Mouse (Mus musculus): Measurements from ENCODE around the gene Sppl2b. TPM values are rescaled to one million over a fixed set of nuclear protein-coding genes. Genes with fewer than 3 reads are reported as not detected.

The Sppl2b gene
- total and polyA plus RNA-seq, 2 experiments from 2014 or later = 78.6 to 132 TPM

- ATAC-seq (ENCODE audit: low FRiP score) (no peak), DNase-seq (ENCODE audit: low spot score) (no peak)
- no peak overlapping the region for H3K27ac ChIP-seq (ENCODE audit: low read depth, low read length)
- no peak overlapping the region for H3K4me2 ChIP-seq (ENCODE audit: low read depth, low read length, poor library complexity, severe bottlenecking)
- H3K9me3 ChIP-seq (ENCODE audit: low read length) = no peaks in the 10 kb centered on the region
- no peak for TF ChIP-seq CTCF (IDR thresholded peaks at IDR 0.05)
- H3K36me3 ChIP-seq (ENCODE audit: insufficient read depth, low read length) = peaks cover 33% of the 10 kb centered on the region
- no peaks in the 10 kb centered on the region; the same call in 1 of the 2 replicates for H3K4me1 ChIP-seq (ENCODE audit: insufficient read depth, low read length)
- no peak overlapping the region for H3K4me3 ChIP-seq (ENCODE audit: low read depth, low read length)
- no peaks in the 10 kb centered on the region for H3K27me3 ChIP-seq (ENCODE audit: insufficient read depth, low read length)
- WGBS = 91% methylated on average over 7 of the region's 8 CpGs
- H3K9ac ChIP-seq (replicated peaks; ENCODE audit: low read length, poor library complexity, severe bottlenecking) = no peak overlapping the region; the same call in 1 of the 2 replicates
Observed at GRCm38 (mm10) chr10:80913364-80914011, 58.4 kb downstream of the Sppl2b start.

GRCm38 (mm10) chr10:80914253-80914656 is 59.2 kb downstream of the Sppl2b start:
- no peak overlapping the region for H3K27ac ChIP-seq (ENCODE audit: low read depth, low read length)
- no peak overlapping the region for H3K4me2 ChIP-seq (ENCODE audit: low read depth, low read length, poor library complexity, severe bottlenecking)
- no peak for ATAC-seq (ENCODE audit: low FRiP score)
- WGBS = 98% methylated on average over 5 of the region's 5 CpGs
- H3K4me1 ChIP-seq (ENCODE audit: insufficient read depth, low read length) = no peaks in the 10 kb centered on the region; the same call in 1 of the 2 replicates
- H3K27me3 ChIP-seq (ENCODE audit: insufficient read depth, low read length) = no peaks in the 10 kb centered on the region
- peaks cover 25% of the 10 kb centered on the region for H3K36me3 ChIP-seq (ENCODE audit: insufficient read depth, low read length)
- no peak overlapping the region; the same call in 1 of the 2 replicates for H3K9ac ChIP-seq (replicated peaks; ENCODE audit: low read length, poor library complexity, severe bottlenecking)
- no peaks in the 10 kb centered on the region for H3K9me3 ChIP-seq (ENCODE audit: low read length)
- H3K4me3 ChIP-seq (ENCODE audit: low read depth, low read length) = no peak overlapping the region
- no peak for TF ChIP-seq CTCF (IDR thresholded peaks at IDR 0.05)
- no peak for DNase-seq (ENCODE audit: low spot score)

GRCm38 (mm10) chr10:80915260-80915659 is 60.2 kb downstream of the Sppl2b start:
- no peaks in the 10 kb centered on the region; the same call in 1 of the 2 replicates for H3K4me1 ChIP-seq (ENCODE audit: insufficient read depth, low read length)
- no peak overlapping the region for H3K27ac ChIP-seq (ENCODE audit: low read depth, low read length)
- 89% methylated on average over 2 of the region's 2 CpGs for WGBS
- no peak for TF ChIP-seq CTCF (IDR thresholded peaks at IDR 0.05)
- H3K9ac ChIP-seq (replicated peaks; ENCODE audit: low read length, poor library complexity, severe bottlenecking) = no peak overlapping the region
- DNase-seq (ENCODE audit: low spot score) (no peak), ATAC-seq (ENCODE audit: low FRiP score) (no peak)
- peaks cover 15% of the 10 kb centered on the region for H3K36me3 ChIP-seq (ENCODE audit: insufficient read depth, low read length)
- H3K4me3 ChIP-seq (ENCODE audit: low read depth, low read length) = no peak overlapping the region
- H3K9me3 ChIP-seq (ENCODE audit: low read length) = no peaks in the 10 kb centered on the region
- no peaks in the 10 kb centered on the region for H3K27me3 ChIP-seq (ENCODE audit: insufficient read depth, low read length)
- no peak overlapping the region for H3K4me2 ChIP-seq (ENCODE audit: low read depth, low read length, poor library complexity, severe bottlenecking)

GRCm38 (mm10) chr10:80915736-80916135 is 60.7 kb downstream of the Sppl2b start:
- TF ChIP-seq CTCF (IDR thresholded peaks at IDR 0.05) = no peak
- H3K4me3 ChIP-seq (ENCODE audit: low read depth, low read length) = no peak overlapping the region
- H3K27me3 ChIP-seq (ENCODE audit: insufficient read depth, low read length) = no peaks in the 10 kb centered on the region
- H3K9me3 ChIP-seq (ENCODE audit: low read length) = no peaks in the 10 kb centered on the region
- H3K4me1 ChIP-seq (ENCODE audit: insufficient read depth, low read length) = no peaks in the 10 kb centered on the region; the same call in 1 of the 2 replicates
- H3K36me3 ChIP-seq (ENCODE audit: insufficient read depth, low read length) = peaks cover 13% of the 10 kb centered on the region; the same call in 1 of the 2 replicates
- DNase-seq (ENCODE audit: low spot score) (no peak), ATAC-seq (ENCODE audit: low FRiP score) (no peak)
- H3K4me2 ChIP-seq (ENCODE audit: low read depth, low read length, poor library complexity, severe bottlenecking) = no peak overlapping the region
- WGBS = 91% methylated on average over 4 of the region's 4 CpGs
- H3K27ac ChIP-seq (ENCODE audit: low read depth, low read length) = no peak overlapping the region
- H3K9ac ChIP-seq (replicated peaks; ENCODE audit: low read length, poor library complexity, severe bottlenecking) = no peak overlapping the region

- no peak for TF ChIP-seq CTCF (IDR thresholded peaks at IDR 0.05)
- H3K4me2 ChIP-seq (ENCODE audit: low read depth, low read length, poor library complexity, severe bottlenecking) = peak overlapping the region; percentile 81
- ATAC-seq (ENCODE audit: low FRiP score) (peak; percentile 42), DNase-seq (ENCODE audit: low spot score) (peak; percentile 70)
- no peaks in the 10 kb centered on the region for H3K9me3 ChIP-seq (ENCODE audit: low read length)
- H3K4me1 ChIP-seq (ENCODE audit: insufficient read depth, low read length) = no peaks in the 10 kb centered on the region; the same call in 1 of the 2 replicates
- peak overlapping the region; percentile 78 for H3K27ac ChIP-seq (ENCODE audit: low read depth, low read length)
- H3K36me3 ChIP-seq (ENCODE audit: insufficient read depth, low read length) = 0 out of 2 replicates have a peak, but pooled peaks cover 8% of the 10 kb centered on the region
- H3K4me3 ChIP-seq (ENCODE audit: low read depth, low read length) = peak overlapping the region; percentile 87
- no peaks in the 10 kb centered on the region for H3K27me3 ChIP-seq (ENCODE audit: insufficient read depth, low read length)
- WGBS = 3% methylated on average over 13 of the region's 15 CpGs
- peak overlapping the region; percentile 80 for H3K9ac ChIP-seq (replicated peaks; ENCODE audit: low read length, poor library complexity, severe bottlenecking)
Observed at GRCm38 (mm10) chr10:80917336-80917778, 62.3 kb downstream of the Sppl2b start.

- Histone ChIP-seq H3K27me3 (ENCODE audit: insufficient read depth, low read length) (no peaks in the 10 kb centered on the region), H3K9me3 (ENCODE audit: low read length) (no peaks in the 10 kb centered on the region), H3K9ac (replicated peaks; ENCODE audit: low read length, poor library complexity, severe bottlenecking) (peak within 1 kb of the TSS; percentile 80), H3K36me3 (ENCODE audit: insufficient read depth, low read length) (0 out of 2 replicates have a peak, but pooled peaks cover 5% of the 10 kb centered on the region), H3K4me1 (ENCODE audit: insufficient read depth, low read length) (no peaks in the 10 kb centered on the region; the same call in 1 of the 2 replicates), H3K27ac (ENCODE audit: low read depth, low read length) (peak within 1 kb of the TSS; percentile 78), H3K4me3 (ENCODE audit: low read depth, low read length) (peak within 1 kb of the TSS; percentile 87), H3K4me2 (ENCODE audit: low read depth, low read length, poor library complexity, severe bottlenecking) (peak within 1 kb of the TSS; percentile 81)
- under 1% methylated on average over 61 of the region's 61 CpGs for WGBS
- TF ChIP-seq CTCF (IDR thresholded peaks at IDR 0.05) = peak; percentile 27; the same call in 1 of the 2 replicates
- DNase-seq (ENCODE audit: low spot score) (peak; percentile 93), ATAC-seq (ENCODE audit: low FRiP score) (peak; percentile 70)
Observed at GRCm38 (mm10) chr10:80917779-80918434, 62.8 kb downstream of the Sppl2b start, which contains the start of gene Lmnb2. Gene Lmnb2 (minus strand): TSS chr10:80918245.

MicroRNA genes within 50 kb of the gene (microRNA counts, 519-probe panel; counts per million panel counts)
- 528 counts per million, percentile 58 among the panel's probes with 10 or more counts for microRNA mmu-miR-1982

Small RNA genes lying within 50 kb of the gene (microRNA-seq; reads per million reads assigned to microRNA genes)
- 7.4 reads per million, percentile 15 among the genes with 10 or more reads in this experiment for gene Mir1982 (ENCODE audit: borderline number of aligned reads)

Other genes with a start within 250 kb of the Sppl2b start
- gene Gm49322, start 249.3 kb upstream of the Sppl2b start, total RNA-seq (2014; rRNA removed) = 2.0 and 2.7 TPM in 2 replicates
- gene Gm49322, start 249.3 kb upstream of the Sppl2b start, polyA plus RNA-seq (2015; fragmentation: Nextera tagmentation; extraction: Ambion mirVana) = 1.7 and 1.8 TPM in 2 replicates
- gene Csnk1g2, start 232.4 kb upstream of the Sppl2b start, total RNA-seq (2014; rRNA removed) = 124 and 146 TPM in 2 replicates
- gene Csnk1g2, start 232.4 kb upstream of the Sppl2b start, polyA plus RNA-seq (2015; fragmentation: Nextera tagmentation; extraction: Ambion mirVana) = 90.5 and 93.3 TPM in 2 replicates
- 168 and 215 TPM in 2 replicates for gene Btbd2, start 198.2 kb upstream of the Sppl2b start, total RNA-seq (2014; rRNA removed)
- 71.6 and 80.4 TPM in 2 replicates for gene Btbd2, start 198.2 kb upstream of the Sppl2b start, polyA plus RNA-seq (2015; fragmentation: Nextera tagmentation; extraction: Ambion mirVana)
- gene Mknk2, start 177.2 kb upstream of the Sppl2b start, total RNA-seq (2014; rRNA removed) = 74.6 and 74.7 TPM in 2 replicates
- 35.3 and 36.0 TPM in 2 replicates for gene Mknk2, start 177.2 kb upstream of the Sppl2b start, polyA plus RNA-seq (2015; fragmentation: Nextera tagmentation; extraction: Ambion mirVana)
- 66.6 and 75.1 TPM in 2 replicates for gene Mob3a, start 153.3 kb upstream of the Sppl2b start, total RNA-seq (2014; rRNA removed)
- gene Mob3a, start 153.3 kb upstream of the Sppl2b start, polyA plus RNA-seq (2015; fragmentation: Nextera tagmentation; extraction: Ambion mirVana) = 44.9 and 48.5 TPM in 2 replicates
- 26.3 and 48.0 TPM in 2 replicates for gene Izumo4, start 153.1 kb upstream of the Sppl2b start, total RNA-seq (2014; rRNA removed)
- gene Izumo4, start 153.1 kb upstream of the Sppl2b start, polyA plus RNA-seq (2015; fragmentation: Nextera tagmentation; extraction: Ambion mirVana) = 44.0 and 47.4 TPM in 2 replicates
- 182 and 183 TPM in 2 replicates for gene Ap3d1, start 113.0 kb upstream of the Sppl2b start, total RNA-seq (2014; rRNA removed)
- gene Ap3d1, start 113.0 kb upstream of the Sppl2b start, polyA plus RNA-seq (2015; fragmentation: Nextera tagmentation; extraction: Ambion mirVana) = 95.4 and 105 TPM in 2 replicates
- 23.8 and 34.4 TPM in 2 replicates for gene Dot1l, start 100.1 kb upstream of the Sppl2b start, total RNA-seq (2014; rRNA removed)
- 9.9 and 13.4 TPM in 2 replicates for gene Dot1l, start 100.1 kb upstream of the Sppl2b start, polyA plus RNA-seq (2015; fragmentation: Nextera tagmentation; extraction: Ambion mirVana)
- 18.3 and 34.2 TPM in 2 replicates for gene Sf3a2, start 57.1 kb upstream of the Sppl2b start, total RNA-seq (2014; rRNA removed)
- 61.5 and 64.3 TPM in 2 replicates for gene Sf3a2, start 57.1 kb upstream of the Sppl2b start, polyA plus RNA-seq (2015; fragmentation: Nextera tagmentation; extraction: Ambion mirVana)
- gene Plekhj1, start 56.6 kb upstream of the Sppl2b start, total RNA-seq (2014; rRNA removed) = 68.0 and 88.1 TPM in 2 replicates
- gene Plekhj1, start 56.6 kb upstream of the Sppl2b start, polyA plus RNA-seq (2015; fragmentation: Nextera tagmentation; extraction: Ambion mirVana) = 94.1 and 103 TPM in 2 replicates
- 0.82 and 2.9 TPM in 2 replicates for gene Amh, start 50.0 kb upstream of the Sppl2b start, total RNA-seq (2014; rRNA removed)
- gene Amh, start 50.0 kb upstream of the Sppl2b start, polyA plus RNA-seq (2015; fragmentation: Nextera tagmentation; extraction: Ambion mirVana) = not detected in 2 replicates
- not detected in 2 replicates for gene Jsrp1, start 41.8 kb upstream of the Sppl2b start, total RNA-seq (2014; rRNA removed)
- 0.83 and 1.1 TPM in 2 replicates for gene Jsrp1, start 41.8 kb upstream of the Sppl2b start, polyA plus RNA-seq (2015; fragmentation: Nextera tagmentation; extraction: Ambion mirVana)
- gene Oaz1, start 28.6 kb upstream of the Sppl2b start, total RNA-seq (2014; rRNA removed) = 863 and 928 TPM in 2 replicates
- 1,039 and 1,193 TPM in 2 replicates for gene Oaz1, start 28.6 kb upstream of the Sppl2b start, polyA plus RNA-seq (2015; fragmentation: Nextera tagmentation; extraction: Ambion mirVana)
- 39.3 and 61.0 TPM in 2 replicates for gene Lingo3, start 11.2 kb upstream of the Sppl2b start, total RNA-seq (2014; rRNA removed)
- 24.4 and 26.8 TPM in 2 replicates for gene Lingo3, start 11.2 kb upstream of the Sppl2b start, polyA plus RNA-seq (2015; fragmentation: Nextera tagmentation; extraction: Ambion mirVana)
- gene Lsm7, start 66 bp upstream of the Sppl2b start, total RNA-seq (2014; rRNA removed) = 136 and 249 TPM in 2 replicates
- 292 and 299 TPM in 2 replicates for gene Lsm7, start 66 bp upstream of the Sppl2b start, polyA plus RNA-seq (2015; fragmentation: Nextera tagmentation; extraction: Ambion mirVana)
- 0.09 and 0.11 TPM in 2 replicates for gene Tmprss9, start 16.6 kb downstream of the Sppl2b start, total RNA-seq (2014; rRNA removed)
- 0.27 and 0.31 TPM in 2 replicates for gene Tmprss9, start 16.6 kb downstream of the Sppl2b start, polyA plus RNA-seq (2015; fragmentation: Nextera tagmentation; extraction: Ambion mirVana)
- 153 and 267 TPM in 2 replicates for gene Timm13, start 45.7 kb downstream of the Sppl2b start, total RNA-seq (2014; rRNA removed)
- 362 and 384 TPM in 2 replicates for gene Timm13, start 45.7 kb downstream of the Sppl2b start, polyA plus RNA-seq (2015; fragmentation: Nextera tagmentation; extraction: Ambion mirVana)
- 40.2 and 47.3 TPM in 2 replicates for gene Lmnb2, start 63.0 kb downstream of the Sppl2b start, total RNA-seq (2014; rRNA removed)
- 22.6 and 22.7 TPM in 2 replicates for gene Lmnb2, start 63.0 kb downstream of the Sppl2b start, polyA plus RNA-seq (2015; fragmentation: Nextera tagmentation; extraction: Ambion mirVana)
- gene Gadd45b, start 74.8 kb downstream of the Sppl2b start, total RNA-seq (2014; rRNA removed) = 3.5 and 7.3 TPM in 2 replicates
- gene Gadd45b, start 74.8 kb downstream of the Sppl2b start, polyA plus RNA-seq (2015; fragmentation: Nextera tagmentation; extraction: Ambion mirVana) = 5.0 and 6.4 TPM in 2 replicates
- gene Gng7, start 159.7 kb downstream of the Sppl2b start, total RNA-seq (2014; rRNA removed) = 27.6 and 40.7 TPM in 2 replicates
- 29.5 and 29.9 TPM in 2 replicates for gene Gng7, start 159.7 kb downstream of the Sppl2b start, polyA plus RNA-seq (2015; fragmentation: Nextera tagmentation; extraction: Ambion mirVana)
- 104 and 119 TPM in 2 replicates for gene Diras1, start 170.4 kb downstream of the Sppl2b start, total RNA-seq (2014; rRNA removed)
- gene Diras1, start 170.4 kb downstream of the Sppl2b start, polyA plus RNA-seq (2015; fragmentation: Nextera tagmentation; extraction: Ambion mirVana) = 95.2 and 98.3 TPM in 2 replicates
- 115 and 122 TPM in 2 replicates for gene Slc39a3, start 182.2 kb downstream of the Sppl2b start, total RNA-seq (2014; rRNA removed)
- 50.2 and 54.7 TPM in 2 replicates for gene Slc39a3, start 182.2 kb downstream of the Sppl2b start, polyA plus RNA-seq (2015; fragmentation: Nextera tagmentation; extraction: Ambion mirVana)
- gene Sgta, start 204.9 kb downstream of the Sppl2b start, total RNA-seq (2014; rRNA removed) = 216 and 236 TPM in 2 replicates
- gene Sgta, start 204.9 kb downstream of the Sppl2b start, polyA plus RNA-seq (2015; fragmentation: Nextera tagmentation; extraction: Ambion mirVana) = 325 and 348 TPM in 2 replicates
- gene Thop1, start 214.8 kb downstream of the Sppl2b start, total RNA-seq (2014; rRNA removed) = 59.9 and 67.1 TPM in 2 replicates
- gene Thop1, start 214.8 kb downstream of the Sppl2b start, polyA plus RNA-seq (2015; fragmentation: Nextera tagmentation; extraction: Ambion mirVana) = 35.2 and 35.8 TPM in 2 replicates
- 0.28 and 1.6 TPM in 2 replicates for gene Creb3l3, start 243.6 kb downstream of the Sppl2b start, total RNA-seq (2014; rRNA removed)
- gene Creb3l3, start 243.6 kb downstream of the Sppl2b start, polyA plus RNA-seq (2015; fragmentation: Nextera tagmentation; extraction: Ambion mirVana) = 0.62 and 0.81 TPM in 2 replicates